Mouse (Mus musculus) G1E-ER4 (cell line): ENCODE measurements around the gene Adam12. TPM values are rescaled to one million over a fixed set of nuclear protein-coding genes. Genes with fewer than 3 reads are reported as not detected.

ENCODE experiments used
- GATA1 ChIP-seq: IDR thresholded peaks from one replicate; pipeline ENCODE4 v1.8.0; 2012; ENCODE audit warnings: low read length, inconsistent platforms
- polyA plus RNA-seq: library from polyadenylated mRNA; stranded (reverse); fragments of >175 nt; gene quantifications from 2 replicates; pipeline ENCODE4 v1.2.3, GENCODE M21; 2012

Adam12 gene
- polyA plus RNA-seq, 1 experiment, result not detected

DNA sequence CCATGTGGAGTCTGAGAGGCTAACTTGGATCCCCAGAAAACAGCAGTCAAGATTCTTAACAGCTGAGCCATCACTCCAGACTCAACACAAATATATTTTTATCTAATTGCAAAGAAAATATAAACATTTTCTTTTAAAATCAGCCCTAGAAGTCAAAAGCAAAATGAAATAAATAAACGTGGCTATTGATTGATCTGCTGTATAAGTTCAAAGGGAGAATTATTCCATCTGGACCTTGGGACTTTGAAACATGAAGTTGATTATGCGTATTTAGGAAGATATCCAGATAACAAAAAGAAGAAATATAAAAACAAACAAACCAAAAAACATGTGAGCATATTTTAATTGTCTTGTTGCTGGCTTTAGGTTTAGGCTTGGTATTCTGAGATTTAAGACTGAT, 3.6 kb upstream of the Adam12 start:
- no peak for TF ChIP-seq GATA1

GRCm38 (mm10) chr7:134230708-134231107, 1.2 kb downstream of the Adam12 start:
- no peak for TF ChIP-seq GATA1

DNA sequence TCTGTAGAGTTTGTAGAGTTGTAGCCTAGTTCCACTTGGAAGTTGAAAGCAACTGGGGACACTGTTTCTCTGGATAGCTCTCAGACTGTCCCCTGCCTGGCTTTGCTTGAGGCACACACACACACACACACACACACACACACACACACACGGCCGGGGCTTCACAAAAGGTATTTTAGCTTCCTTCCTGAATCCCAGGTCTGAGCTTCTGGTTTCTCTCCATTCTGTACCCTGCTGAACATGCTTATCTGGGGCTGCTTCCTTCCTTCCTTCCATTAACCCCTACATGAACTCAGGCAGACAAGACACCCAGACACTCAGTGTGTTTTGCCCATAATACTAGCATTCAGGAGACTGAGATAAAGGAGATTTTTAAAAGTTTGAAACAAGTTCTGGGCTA, 2.0 kb downstream of the Adam12 start:
- TF ChIP-seq GATA1, result no peak

DNA sequence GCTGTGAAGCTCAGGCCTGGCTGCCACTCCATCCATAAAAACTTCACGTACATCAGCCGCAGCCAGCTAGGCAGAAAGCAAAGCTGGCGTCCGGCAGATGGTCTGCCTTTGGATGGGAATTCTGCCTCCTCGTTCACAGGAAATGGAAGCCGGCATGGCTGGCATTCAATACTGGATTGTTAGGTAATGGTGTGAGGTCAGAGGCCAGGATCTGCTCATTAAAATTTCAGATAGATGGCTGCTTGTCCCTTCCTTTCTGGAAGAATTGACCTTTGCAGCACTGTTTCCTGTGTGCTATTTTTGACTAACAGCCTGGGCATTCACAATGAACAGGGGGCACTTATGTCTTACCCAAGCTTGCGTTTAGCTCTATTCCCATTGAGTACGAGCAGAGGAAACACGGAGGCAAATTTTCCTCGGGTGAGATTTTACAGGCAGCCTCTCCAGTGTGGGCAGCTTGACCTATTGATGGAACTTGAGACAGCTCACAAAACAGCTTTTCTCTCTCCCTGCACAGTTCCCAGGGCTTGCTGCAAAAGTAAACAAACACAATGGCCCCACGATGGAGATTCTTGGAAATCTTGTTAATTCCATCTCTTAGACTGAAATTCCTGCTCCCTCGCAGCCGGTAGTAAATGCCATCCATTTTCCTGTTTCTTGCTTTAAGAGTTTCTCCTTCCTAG, 4.0 kb downstream of the Adam12 start:
- TF ChIP-seq GATA1, result no peak

GRCm38 (mm10) chr7:134227101-134227500, 4.8 kb downstream of the Adam12 start:
- no peak for TF ChIP-seq GATA1

DNA sequence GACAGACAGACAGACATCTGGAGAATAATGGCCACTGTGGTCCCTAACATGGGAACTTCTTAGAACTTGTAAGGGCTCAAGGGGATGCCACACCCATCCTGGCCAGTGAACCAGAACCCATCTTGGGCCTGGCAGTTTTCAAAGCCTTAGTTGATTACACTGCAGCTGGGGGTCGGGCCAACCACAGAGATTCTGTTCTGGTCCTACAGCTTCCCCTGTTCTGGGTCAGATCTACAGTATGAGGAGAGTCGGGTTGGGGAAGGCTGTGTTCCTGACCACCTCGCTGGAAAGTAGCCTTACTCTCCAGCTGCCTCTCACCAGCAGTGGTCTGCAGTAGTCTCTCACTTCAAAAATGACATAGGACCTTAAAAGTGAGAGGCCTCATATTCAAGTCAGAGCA, 5.7 kb downstream of the Adam12 start:
- no peak for TF ChIP-seq GATA1

DNA sequence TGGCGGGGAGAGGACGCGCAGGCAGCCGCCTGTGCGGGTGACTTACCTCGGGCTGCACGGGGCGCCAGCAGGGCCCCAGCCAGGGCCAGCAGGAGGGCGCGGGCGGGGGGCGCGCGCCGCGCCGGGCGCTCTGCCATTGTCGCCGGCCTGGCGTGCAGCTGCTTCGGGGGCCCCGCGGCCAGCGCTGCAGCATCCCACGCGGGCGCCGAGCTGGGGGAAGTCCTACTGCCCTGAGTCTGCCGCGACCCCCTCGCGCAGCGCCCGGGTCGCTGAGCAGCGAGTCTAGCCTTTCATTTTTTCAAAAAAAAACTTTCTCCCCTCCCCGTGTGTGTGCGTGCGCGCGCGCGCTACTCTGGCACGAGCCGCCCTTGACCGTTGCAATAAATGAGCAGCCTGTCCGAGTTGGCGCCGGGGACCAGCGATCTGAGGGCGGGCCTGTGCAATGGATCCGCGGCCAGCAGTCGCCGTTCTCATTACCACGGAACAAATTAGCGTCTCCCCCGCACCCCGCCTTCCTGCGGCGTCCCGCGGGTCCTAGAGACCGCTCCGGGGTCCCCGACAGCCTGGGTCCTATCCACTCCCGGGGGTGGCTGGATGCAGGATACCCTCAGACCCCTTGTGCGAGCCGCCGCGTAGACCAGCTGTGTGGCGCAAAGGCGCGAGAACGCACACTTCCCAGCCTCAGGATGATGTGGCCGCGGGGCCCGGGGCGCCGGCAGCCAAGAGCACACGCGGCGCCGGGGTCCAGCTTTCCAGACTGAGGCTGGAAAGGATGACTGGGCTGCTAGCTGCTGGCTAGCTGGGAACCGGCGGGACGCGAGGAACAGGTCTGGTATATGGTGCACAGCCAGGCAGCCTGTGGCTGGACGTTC, 7.0 kb downstream of the Adam12 start:
- TF ChIP-seq GATA1, result no peak

DNA sequence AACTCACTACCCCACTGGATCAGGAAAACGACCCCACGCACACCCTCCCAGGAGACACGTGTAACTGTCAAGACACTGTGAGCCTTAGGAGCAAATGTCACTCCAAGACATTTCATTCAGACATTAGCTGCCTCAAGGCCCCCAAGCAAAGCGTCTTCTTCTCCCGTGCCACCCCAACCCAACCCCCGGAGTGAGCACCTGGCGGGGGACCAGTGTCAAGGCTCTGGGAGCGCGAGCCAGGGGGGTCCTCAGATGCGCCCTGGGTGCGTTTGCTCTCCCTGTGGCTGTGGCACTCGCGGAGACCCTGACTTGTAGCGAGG, 7.6 kb downstream of the Adam12 start:
- TF ChIP-seq GATA1, result no peak

GRCm38 (mm10) chr7:134223444-134224161, 8.3 kb downstream of the Adam12 start:
- no peak for TF ChIP-seq GATA1

- no peak for TF ChIP-seq GATA1
These were observed 24.0 kb downstream of the Adam12 start for GRCm38 (mm10) chr7:134207956-134208355.

DNA sequence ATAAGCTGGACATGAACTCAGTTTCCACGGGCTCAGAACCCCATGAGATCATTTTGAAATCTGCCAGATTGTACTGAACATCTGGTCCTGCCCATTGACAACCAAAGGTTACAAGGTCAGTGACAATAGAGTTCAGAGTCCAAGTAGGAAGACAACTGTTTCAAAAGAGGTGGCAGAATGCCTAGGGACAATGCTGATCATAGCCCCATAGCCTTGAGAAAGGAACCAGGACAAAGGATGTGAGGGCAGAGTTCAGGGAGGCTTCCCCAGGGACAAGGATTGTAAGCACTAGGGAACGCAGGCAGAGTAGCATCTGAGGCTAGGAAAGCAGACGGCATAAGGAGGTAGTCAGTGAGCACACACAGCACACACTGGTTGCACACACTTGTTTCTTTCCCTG, 38.9 kb downstream of the Adam12 start:
- TF ChIP-seq GATA1, result no peak

- TF ChIP-seq GATA1, result no peak
These were observed 41.8 kb downstream of the Adam12 start for GRCm38 (mm10) chr7:134190101-134190500.

DNA sequence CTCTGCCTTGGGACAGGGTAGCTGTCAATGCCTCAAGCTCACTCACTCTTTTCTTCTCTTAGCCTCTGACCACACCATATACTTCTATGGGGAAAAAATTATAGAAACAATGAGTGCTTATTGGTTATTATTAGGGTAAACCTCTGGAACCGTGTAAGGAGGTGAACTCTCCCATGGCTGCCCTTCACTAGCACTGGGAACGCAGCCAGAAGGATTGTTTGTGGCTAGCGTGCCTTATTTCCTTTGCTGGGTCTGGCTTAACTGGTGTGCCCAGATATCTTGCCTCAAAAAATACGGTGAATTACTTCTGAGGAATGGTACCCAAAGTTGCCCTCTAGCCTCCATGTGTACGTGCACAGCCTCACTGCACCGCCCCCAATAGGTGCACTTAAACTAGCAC, 43.4 kb downstream of the Adam12 start:
- TF ChIP-seq GATA1, result no peak

GRCm38 (mm10) chr7:134187946-134188345, 44.0 kb downstream of the Adam12 start:
- TF ChIP-seq GATA1, result no peak

DNA sequence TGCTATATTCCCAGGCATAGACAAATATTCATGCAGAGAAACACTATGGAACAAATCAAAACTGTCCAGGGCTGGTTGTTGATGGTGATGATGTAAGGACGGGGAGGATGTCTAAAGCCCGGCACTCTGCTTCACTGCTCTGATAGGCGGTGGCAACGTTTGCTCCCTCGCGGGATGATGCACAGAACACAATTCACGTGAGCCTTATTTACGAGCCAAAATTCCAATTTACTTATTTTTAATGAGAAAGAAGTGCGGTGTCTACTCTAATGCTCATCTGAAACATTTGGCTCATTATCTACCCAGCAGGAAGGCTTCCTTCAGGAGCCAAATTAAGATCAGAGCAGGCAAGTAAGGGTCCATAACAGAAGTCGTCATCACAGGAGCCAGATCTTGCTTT, 45.4 kb downstream of the Adam12 start:
- no peak for TF ChIP-seq GATA1

DNA sequence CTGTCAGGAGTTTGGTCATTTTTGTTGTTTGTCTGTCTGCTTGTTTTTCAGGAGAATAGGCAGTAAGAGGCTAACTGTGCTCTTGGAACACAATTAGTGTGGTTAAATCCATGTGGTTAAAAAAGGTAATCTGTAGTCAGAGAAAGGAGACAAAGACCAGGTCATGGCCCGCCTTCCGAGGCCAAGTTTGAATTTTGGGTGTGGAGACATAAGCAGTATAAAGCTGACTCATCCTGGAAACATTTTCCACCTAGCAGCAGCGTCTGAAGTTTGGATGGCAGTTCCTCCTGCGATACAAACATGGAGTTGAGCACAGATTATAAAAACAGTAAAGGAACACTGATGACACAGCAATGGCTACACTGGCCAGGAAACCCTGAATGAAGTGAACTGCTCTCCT, 46.2 kb downstream of the Adam12 start:
- TF ChIP-seq GATA1, result no peak
